Mouse (Mus musculus): ENCODE measurements at regions not wholly inside any gene's neighbourhood (a gene's known extent, or its start where the extent isn't known, plus 50 kb on each side); places are given as distances from the start of the nearest gene placed in this dataset.

- DNase-seq (ENCODE audit: low spot score in 2 of 2): peak; percentile 19 to 57
Observed at GRCm38 (mm10) chr13:97705926-97706325, 54.5 kb downstream of the Gm10260 start.

- DNase-seq (ENCODE audit: low spot score in 2 of 2): no peak
Observed at GRCm38 (mm10) chr13:97704541-97704940, 55.9 kb downstream of the Gm10260 start.

GRCm38 (mm10) chr13:97698967-97699366 lies 61.5 kb downstream of the Gm10260 start:
- no peak for DNase-seq (ENCODE audit: low spot score in 2 of 2)

- DNase-seq (ENCODE audit: low spot score in 2 of 2): no peak
Observed at GRCm38 (mm10) chr13:97698317-97698716, 62.1 kb downstream of the Gm10260 start.

GRCm38 (mm10) chr13:97697262-97697661 lies 63.2 kb downstream of the Gm10260 start:
- DNase-seq (ENCODE audit: low spot score in 2 of 2): no peak

GRCm38 (mm10) chr13:97695022-97695421 lies 65.4 kb downstream of the Gm10260 start:
- DNase-seq (ENCODE audit: low spot score in 2 of 2): no peak

- no peak for DNase-seq (ENCODE audit: low spot score in 2 of 2)
Observed at GRCm38 (mm10) chr13:97694356-97694990, 66.0 kb downstream of the Gm10260 start.

- no peak for DNase-seq (ENCODE audit: low spot score in 2 of 2)
Observed at GRCm38 (mm10) chr13:97688310-97688886, 72.0 kb downstream of the Gm10260 start.

- no peak for DNase-seq (ENCODE audit: low spot score in 2 of 2)
Observed at GRCm38 (mm10) chr13:97683836-97684235, 76.6 kb downstream of the Gm10260 start.

- DNase-seq (ENCODE audit: low spot score in 2 of 2): no peak
Observed at GRCm38 (mm10) chr13:97681228-97681987, 79.0 kb downstream of the Gm10260 start.

GRCm38 (mm10) chr13:97680283-97680896 lies 80.0 kb downstream of the Gm10260 start:
- no peak for DNase-seq (ENCODE audit: low spot score in 2 of 2)

GRCm38 (mm10) chr13:97678991-97679390 lies 81.4 kb downstream of the Gm10260 start:
- DNase-seq (ENCODE audit: low spot score in 2 of 2): no peak

GRCm38 (mm10) chr13:97676536-97677048 lies 83.8 kb downstream of the Gm10260 start:
- no peak for DNase-seq (ENCODE audit: low spot score in 2 of 2)

GRCm38 (mm10) chr13:97673107-97673506 lies 87.3 kb downstream of the Gm10260 start:
- no peak for DNase-seq (ENCODE audit: low spot score in 2 of 2)

GRCm38 (mm10) chr13:97672038-97672675 lies 88.3 kb downstream of the Gm10260 start:
- no peak for DNase-seq (ENCODE audit: low spot score in 2 of 2)

- DNase-seq (ENCODE audit: low spot score in 2 of 2): no peak
Observed at GRCm38 (mm10) chr13:97669366-97669765, 91.1 kb downstream of the Gm10260 start.

- peak in 1 of 2 experiments; percentile 42 for DNase-seq (ENCODE audit: low spot score in 2 of 2)
Observed at GRCm38 (mm10) chr13:97668910-97669309, 91.5 kb downstream of the Gm10260 start.

- DNase-seq (ENCODE audit: low spot score in 2 of 2): no peak
Observed at GRCm38 (mm10) chr13:97667313-97667712, 93.1 kb downstream of the Gm10260 start.

- DNase-seq (ENCODE audit: low spot score in 2 of 2): no peak
Observed at GRCm38 (mm10) chr13:97666761-97667160, 93.7 kb downstream of the Gm10260 start.

GRCm38 (mm10) chr13:97665226-97665625 lies 95.2 kb downstream of the Gm10260 start:
- DNase-seq (ENCODE audit: low spot score in 2 of 2): no peak

GRCm38 (mm10) chr13:97662741-97663140 lies 97.7 kb downstream of the Gm10260 start:
- DNase-seq (ENCODE audit: low spot score in 2 of 2): no peak
